Mouse (Mus musculus) hindbrain, embryonic 15.5 days (tissue): ENCODE data around the gene Glrp1. TPM values are rescaled to one million over a fixed set of nuclear protein-coding genes. Genes with fewer than 3 reads are reported as not detected.
A peak's percentile ranks its signal among the peaks of the same experiment; 100 is the strongest.

Source experiments
- ATAC-seq: fragments of 200-750 bp; cut with Nextera tagmentation; 2 replicates; pipeline ENCODE4 v1.8.0; 2017; ENCODE audit warnings: low read depth, moderate number of reproducible peaks, moderate TSS enrichment; ENCODE audit not compliant: low FRiP score
- H3K27ac ChIP-seq: fragments of 300-500 bp; sonication (generic); replicated peaks from 2 replicates; pipeline ENCODE4 v1.5.1; 2015; ENCODE audit warnings: mild to moderate bottlenecking, inconsistent platforms
- H3K27me3 ChIP-seq: fragments of 300-500 bp; sonication (generic); 2 replicates; pipeline ENCODE4 v1.6.1; 2015; ENCODE audit warnings: control low read depth, inconsistent platforms
- H3K36me3 ChIP-seq: fragments of 300-500 bp; sonication (generic); 2 replicates; pipeline ENCODE4 v1.6.1; 2015; ENCODE audit warnings: control low read depth, inconsistent platforms
- H3K4me1 ChIP-seq: fragments of 300-500 bp; sonication (generic); replicated peaks from 2 replicates; pipeline ENCODE4 v1.6.1; 2015; ENCODE audit warnings: control low read depth, inconsistent platforms
- H3K4me2 ChIP-seq: fragments of 300-500 bp; sonication (generic); 2 replicates; pipeline ENCODE4 v1.6.1; 2015; ENCODE audit warnings: moderate library complexity, mild to moderate bottlenecking, inconsistent platforms
- H3K4me3 ChIP-seq: fragments of 300-500 bp; sonication (generic); 2 replicates; pipeline ENCODE4 v1.5.1; 2015; ENCODE audit warnings: mild to moderate bottlenecking, inconsistent platforms
- H3K9ac ChIP-seq: fragments of 300-500 bp; sonication (generic); 2 replicates; pipeline ENCODE4 v1.6.1; 2015; ENCODE audit warnings: inconsistent platforms
- H3K9me3 ChIP-seq: fragments of 300-500 bp; sonication (generic); 2 replicates; pipeline ENCODE4 v1.6.1; 2016; ENCODE audit warnings: control low read depth, inconsistent platforms
- whole genome bisulfite sequencing: fragments of 180-500 bp; shearing (Covaris S2); methylation state at CpG from one replicate; pipeline ENCODE4 v1.1.7; 2015; 5-methylcytosine and 5-hydroxymethylcytosine counted together
- polyA plus RNA-seq: library from polyadenylated mRNA; unstranded; fragments of >200 nt; fragmentation: Nextera tagmentation; extraction: Ambion mirVana; gene quantifications from 2 replicates; pipeline ENCODE4 v1.2.1, GENCODE M21; 2015

The Glrp1 gene
- polyA plus RNA-seq, 1 experiment from 2014 or later = not detected

DNA sequence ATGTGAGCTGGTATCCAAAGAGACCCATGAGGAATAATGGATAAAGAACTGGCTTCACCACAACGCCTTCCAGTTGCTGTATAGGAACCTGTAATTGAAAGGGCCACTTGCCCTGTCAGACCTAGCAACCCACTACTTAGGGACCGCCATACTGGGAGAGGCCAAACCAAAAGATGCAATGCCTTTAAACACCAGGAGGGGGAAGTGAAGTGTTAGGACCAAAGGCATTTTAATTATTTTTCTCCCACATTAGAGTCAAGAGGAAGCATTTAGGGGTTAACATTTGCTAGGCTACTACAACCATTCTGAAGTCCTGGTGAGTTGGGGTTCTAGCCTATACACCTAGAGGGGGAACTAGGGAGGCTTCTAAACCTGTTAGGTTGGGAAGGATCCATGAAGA is 36.0 kb downstream of the Glrp1 start:
- no peak overlapping the region for H3K4me3 ChIP-seq
- H3K27me3 ChIP-seq = no peaks in the 10 kb centered on the region
- no peak overlapping the region for H3K9ac ChIP-seq
- H3K36me3 ChIP-seq = no peaks in the 10 kb centered on the region
- H3K4me1 ChIP-seq = 0 out of 2 replicates have a peak, but pooled peaks cover 15% of the 10 kb centered on the region
- 73% methylated on average over 2 of the region's 2 CpGs for WGBS
- no peaks in the 10 kb centered on the region for H3K9me3 ChIP-seq
- no peak overlapping the region for H3K27ac ChIP-seq
- ATAC-seq = no peak
- H3K4me2 ChIP-seq = no peak overlapping the region

DNA sequence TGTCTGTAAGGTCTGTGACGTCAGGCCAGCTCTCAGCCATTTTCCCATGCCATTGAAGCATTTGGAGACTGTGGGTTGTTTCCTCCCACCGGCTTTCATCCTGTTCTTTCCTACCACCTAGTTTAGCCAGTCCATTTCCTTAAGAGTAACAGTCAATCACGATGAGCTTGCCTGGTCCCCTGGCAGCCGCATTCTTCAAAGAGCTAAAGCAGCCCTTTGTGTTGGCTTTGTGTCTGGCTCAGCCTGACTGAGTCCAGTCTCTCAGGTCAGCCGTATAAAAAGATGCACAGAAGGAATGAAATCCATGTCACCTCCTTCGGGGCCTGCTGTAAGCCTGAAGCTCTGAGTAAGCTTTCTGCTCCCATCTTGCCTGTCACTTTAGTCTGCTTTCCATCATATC is 37.6 kb downstream of the Glrp1 start:
- no peak for ATAC-seq
- Histone ChIP-seq H3K27me3 (no peaks in the 10 kb centered on the region), H3K9ac (no peak overlapping the region), H3K4me2 (no peak overlapping the region), H3K9me3 (no peaks in the 10 kb centered on the region), H3K4me3 (no peak overlapping the region), H3K36me3 (no peaks in the 10 kb centered on the region), H3K27ac (no peak overlapping the region), H3K4me1 (0 out of 2 replicates have a peak, but pooled peaks cover 8% of the 10 kb centered on the region)
- WGBS = 18% methylated on average over 6 of the region's 6 CpGs

DNA sequence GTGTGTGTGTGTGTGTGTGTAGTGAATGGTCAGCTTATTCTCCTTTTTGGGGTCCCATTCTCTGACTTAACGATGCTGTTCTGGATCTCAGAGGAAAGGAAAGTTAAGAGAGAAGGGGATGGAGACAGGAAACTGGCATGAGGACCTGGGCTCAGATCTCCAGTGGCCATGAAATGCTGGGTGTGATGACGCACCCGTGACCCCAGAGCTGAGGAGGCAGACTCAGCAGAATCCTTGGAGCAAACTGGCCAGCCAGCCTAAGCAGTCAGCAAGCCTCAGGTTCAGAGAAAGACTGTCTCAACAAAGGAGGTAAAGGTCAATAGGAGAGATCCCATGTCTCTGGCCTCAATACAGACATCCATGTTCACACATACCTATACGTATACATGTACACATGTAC is 40.1 kb downstream of the Glrp1 start:
- Histone ChIP-seq H3K4me2 (no peak overlapping the region), H3K9ac (no peak overlapping the region)
- no peak for ATAC-seq

DNA sequence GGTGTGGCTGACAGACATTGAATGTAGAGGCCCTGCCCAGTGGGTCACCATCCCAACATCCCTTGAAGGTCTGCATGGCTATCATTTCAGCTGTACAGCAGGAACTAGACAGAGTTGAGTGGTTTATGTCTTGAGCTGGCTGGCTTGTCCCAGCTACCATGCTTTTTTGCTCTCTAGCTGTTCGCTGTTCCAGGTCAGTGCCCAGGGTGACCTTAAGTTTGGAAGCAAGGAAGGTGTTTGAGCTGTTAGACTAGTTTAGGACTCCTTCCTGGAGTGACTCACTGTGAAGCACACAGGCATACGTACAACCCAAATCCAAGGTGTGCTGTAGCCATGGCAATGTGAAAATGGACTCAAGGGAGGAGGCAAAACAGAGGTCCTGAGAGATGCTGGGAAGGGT is 41.5 kb downstream of the Glrp1 start:
- H3K9ac ChIP-seq = no peak overlapping the region
- H3K4me1 ChIP-seq = 0 out of 2 replicates have a peak, but pooled peaks cover 4% of the 10 kb centered on the region
- H3K4me2 ChIP-seq = no peak overlapping the region
- H3K27ac ChIP-seq = no peak overlapping the region
- H3K36me3 ChIP-seq = no peaks in the 10 kb centered on the region
- no peaks in the 10 kb centered on the region for H3K27me3 ChIP-seq
- no peak for ATAC-seq
- WGBS = 93% methylated on average over 2 of the region's 2 CpGs
- no peaks in the 10 kb centered on the region for H3K9me3 ChIP-seq
- no peak overlapping the region for H3K4me3 ChIP-seq

More for the DNA sequence above, 40.1 kb downstream of the Glrp1 start:
- Histone ChIP-seq H3K27ac (no peak overlapping the region), H3K27me3 (no peaks in the 10 kb centered on the region), H3K9me3 (no peaks in the 10 kb centered on the region), H3K36me3 (no peaks in the 10 kb centered on the region), H3K4me3 (no peak overlapping the region), H3K4me1 (0 out of 2 replicates have a peak, but pooled peaks cover 4% of the 10 kb centered on the region)
- WGBS = 96% methylated on average over 4 of the region's 4 CpGs

DNA sequence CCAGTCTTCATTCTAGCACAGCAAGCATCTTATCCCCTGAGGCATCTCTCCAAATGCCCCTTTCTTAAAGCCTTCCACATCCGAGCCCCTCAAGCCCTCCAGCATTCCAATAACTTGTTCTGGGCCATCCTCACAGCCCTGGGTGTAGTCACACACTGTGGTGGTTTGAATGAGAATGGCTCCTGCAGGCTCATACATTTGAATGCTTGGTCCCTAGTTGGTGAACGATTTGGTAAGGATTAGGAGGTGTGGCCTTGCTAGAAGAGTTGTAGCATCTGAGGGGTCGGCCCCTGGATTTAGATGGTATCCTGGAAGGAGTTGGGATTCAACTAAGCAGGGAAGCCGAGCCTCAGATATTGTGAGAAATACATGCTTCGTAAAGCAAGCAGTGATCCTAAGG is 42.0 kb downstream of the Glrp1 start:
- Histone ChIP-seq H3K4me3 (no peak overlapping the region), H3K27me3 (no peaks in the 10 kb centered on the region), H3K9ac (no peak overlapping the region), H3K4me2 (no peak overlapping the region), H3K36me3 (no peaks in the 10 kb centered on the region), H3K4me1 (0 out of 2 replicates have a peak, but pooled peaks cover 4% of the 10 kb centered on the region), H3K9me3 (no peaks in the 10 kb centered on the region), H3K27ac (no peak overlapping the region)
- WGBS = 85% methylated on average over 5 of the region's 5 CpGs
- no peak for ATAC-seq

DNA sequence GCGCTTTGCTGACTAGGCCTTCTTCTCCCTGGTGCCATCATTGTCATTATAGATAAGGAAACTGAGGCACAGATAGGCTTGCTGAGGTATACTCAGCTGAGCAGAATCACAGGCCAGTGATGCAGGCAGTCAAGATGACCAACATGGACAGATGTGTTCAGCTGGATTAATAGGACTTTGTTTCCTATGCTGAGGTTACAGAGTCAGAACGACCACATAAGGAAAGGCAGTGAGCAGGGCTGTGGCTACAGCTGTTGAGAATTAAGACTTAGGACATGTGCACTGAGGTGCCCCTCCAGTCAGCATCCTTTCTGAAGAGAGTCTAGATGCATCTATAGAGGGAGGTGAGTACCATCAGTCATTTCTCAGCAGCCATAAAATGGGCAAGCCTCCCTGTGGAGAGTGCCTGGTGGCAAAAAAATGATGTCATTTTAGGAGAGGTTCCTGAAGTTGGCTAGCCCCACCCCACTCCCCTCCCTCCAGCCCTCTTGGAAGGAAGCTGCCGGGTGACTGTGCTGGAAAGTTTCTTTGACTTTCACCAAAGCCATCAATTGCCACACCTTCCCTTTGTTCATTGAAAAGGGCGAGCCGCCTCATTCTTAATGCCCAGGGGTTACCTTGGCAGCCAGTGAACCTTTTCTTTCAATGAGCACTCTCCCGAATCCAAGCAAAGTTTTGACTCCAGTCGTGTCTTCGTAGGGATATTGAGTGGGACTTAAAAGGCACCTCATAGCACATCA is 43.4 kb downstream of the Glrp1 start:
- no peak for ATAC-seq
- Histone ChIP-seq H3K9me3 (no peaks in the 10 kb centered on the region), H3K9ac (no peak overlapping the region), H3K4me3 (no peak overlapping the region), H3K4me2 (no peak overlapping the region), H3K27ac (no peak overlapping the region), H3K27me3 (no peaks in the 10 kb centered on the region), H3K36me3 (no peaks in the 10 kb centered on the region), H3K4me1 (no peaks in the 10 kb centered on the region)
- WGBS = 71% methylated on average over 8 of the region's 8 CpGs

DNA sequence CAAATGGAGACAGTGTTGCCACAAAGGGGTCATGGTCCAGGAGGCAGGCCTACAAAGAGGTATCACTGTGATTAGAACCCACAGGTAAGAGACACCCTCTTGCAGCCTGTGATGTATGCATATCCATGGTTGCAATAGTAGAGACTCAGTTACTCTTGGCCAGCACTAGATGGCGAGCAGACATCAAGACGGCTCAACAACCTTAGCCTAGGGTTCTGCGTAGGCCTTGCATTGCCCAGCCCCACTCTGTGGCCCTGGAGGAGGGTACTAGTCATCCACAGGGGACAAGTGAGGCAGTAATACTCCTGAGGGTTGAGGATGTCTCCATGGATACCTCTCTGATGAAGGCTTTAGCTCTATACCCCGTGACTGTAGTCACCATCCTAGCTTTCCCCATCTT is 44.1 kb downstream of the Glrp1 start:
- whole genome bisulfite sequencing = 80% methylated on average over 4 of the region's 4 CpGs
- peak; percentile 46 for ATAC-seq
- no peaks in the 10 kb centered on the region for H3K36me3 ChIP-seq

DNA sequence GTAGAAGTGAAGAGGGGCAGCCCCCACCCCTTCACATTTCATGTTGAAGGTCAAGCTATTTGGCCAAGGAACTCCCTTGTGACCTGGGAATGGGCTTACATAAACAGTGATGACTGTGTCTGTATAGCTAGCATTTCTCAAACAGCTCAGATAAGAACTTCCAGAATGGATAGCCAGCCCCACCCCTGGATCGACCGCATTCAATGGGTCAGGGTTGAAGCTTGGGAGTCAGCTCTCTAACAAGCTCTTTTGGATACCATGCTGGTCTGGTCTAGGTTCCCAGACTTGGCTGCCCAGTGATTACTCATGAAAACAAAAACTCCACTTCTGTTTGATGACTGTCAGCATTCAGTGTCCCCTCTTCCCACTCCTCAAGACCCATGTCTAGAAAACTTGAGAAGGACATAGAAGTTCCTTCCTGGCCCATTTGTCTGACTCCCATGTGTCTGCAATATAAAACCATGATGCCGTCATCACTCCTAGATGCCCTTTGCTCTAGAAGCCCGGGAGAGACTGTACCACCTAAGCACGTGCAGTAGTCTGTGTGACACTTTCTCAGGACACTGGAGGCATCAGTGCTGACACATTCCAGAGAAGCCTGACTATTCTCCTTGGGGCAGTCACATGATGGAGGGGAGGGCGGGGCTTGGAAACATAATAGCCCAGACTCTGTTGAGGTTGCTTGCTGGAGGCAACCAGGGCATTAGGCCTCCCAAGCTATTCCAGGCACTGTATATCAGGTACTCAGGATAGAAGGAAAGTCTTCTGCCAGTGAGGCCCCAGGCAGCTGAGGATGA is 45.6 kb downstream of the Glrp1 start:
- H3K27me3 ChIP-seq = no peaks in the 10 kb centered on the region
- H3K9me3 ChIP-seq = no peaks in the 10 kb centered on the region
- ATAC-seq = no peak
- H3K4me3 ChIP-seq = no peak overlapping the region
- 78% methylated on average over 6 of the region's 6 CpGs for WGBS
- no peaks in the 10 kb centered on the region for H3K36me3 ChIP-seq
- H3K4me1 ChIP-seq = no peaks in the 10 kb centered on the region
- H3K27ac ChIP-seq = no peak overlapping the region
- H3K9ac ChIP-seq = no peak overlapping the region
- no peak overlapping the region for H3K4me2 ChIP-seq

More for the DNA sequence above, 44.1 kb downstream of the Glrp1 start:
- Histone ChIP-seq H3K9ac (no peak overlapping the region), H3K4me1 (no peaks in the 10 kb centered on the region), H3K9me3 (no peaks in the 10 kb centered on the region), H3K4me2 (no peak overlapping the region), H3K27ac (no peak overlapping the region), H3K4me3 (no peak overlapping the region), H3K27me3 (no peaks in the 10 kb centered on the region)

DNA sequence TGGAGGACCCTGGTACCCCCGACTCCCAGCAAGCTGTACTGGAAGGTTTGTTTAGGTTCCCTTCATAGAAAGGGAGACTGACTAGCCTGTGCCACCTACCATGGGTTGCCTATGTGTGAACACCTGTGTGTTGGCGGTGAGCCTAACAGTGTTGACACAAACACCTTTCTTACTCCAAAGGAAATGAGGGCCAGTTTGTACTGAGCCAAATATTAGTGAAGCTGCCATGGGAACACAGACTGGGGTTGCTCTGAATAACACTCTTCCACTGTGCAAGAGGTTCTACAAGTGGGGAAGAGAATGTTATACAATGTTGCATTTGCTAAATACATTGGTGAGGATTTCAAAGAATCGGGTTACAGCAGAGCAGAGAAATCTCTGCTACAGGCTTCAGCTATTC is 46.6 kb downstream of the Glrp1 start:
- H3K9ac ChIP-seq = no peak overlapping the region
- H3K4me2 ChIP-seq = no peak overlapping the region
- H3K36me3 ChIP-seq = no peaks in the 10 kb centered on the region
- WGBS = 87% methylated on average over 3 of the region's 3 CpGs
- ATAC-seq = no peak
- no peaks in the 10 kb centered on the region for H3K4me1 ChIP-seq
- H3K4me3 ChIP-seq = no peak overlapping the region
- H3K9me3 ChIP-seq = no peaks in the 10 kb centered on the region
- no peaks in the 10 kb centered on the region for H3K27me3 ChIP-seq
- no peak overlapping the region for H3K27ac ChIP-seq

DNA sequence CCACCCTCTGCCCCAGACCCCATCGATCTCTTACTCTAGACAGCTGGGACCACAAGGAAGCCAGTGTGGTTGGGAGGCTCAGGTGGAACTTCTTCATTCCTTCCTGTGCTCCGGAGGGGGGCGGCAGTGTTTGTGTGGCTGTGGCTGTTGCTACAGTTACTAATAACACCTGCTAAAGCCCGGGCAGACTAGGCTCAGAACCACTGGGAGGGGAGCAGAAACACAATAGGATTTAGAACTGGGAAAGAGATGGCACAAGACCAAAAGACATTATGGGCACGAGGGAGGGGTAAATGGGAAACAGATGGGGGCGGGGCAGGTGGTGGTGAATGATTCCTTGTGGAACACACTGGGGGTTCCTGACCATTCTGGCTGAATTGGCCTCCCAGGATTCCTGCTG is 47.4 kb downstream of the Glrp1 start:
- ATAC-seq = no peak
- 32% methylated on average over 6 of the region's 6 CpGs for WGBS
- Histone ChIP-seq H3K27ac (no peak overlapping the region), H3K9ac (no peak overlapping the region), H3K27me3 (no peaks in the 10 kb centered on the region), H3K36me3 (no peaks in the 10 kb centered on the region), H3K4me3 (no peak overlapping the region), H3K9me3 (no peaks in the 10 kb centered on the region), H3K4me2 (no peak overlapping the region), H3K4me1 (no peaks in the 10 kb centered on the region)

DNA sequence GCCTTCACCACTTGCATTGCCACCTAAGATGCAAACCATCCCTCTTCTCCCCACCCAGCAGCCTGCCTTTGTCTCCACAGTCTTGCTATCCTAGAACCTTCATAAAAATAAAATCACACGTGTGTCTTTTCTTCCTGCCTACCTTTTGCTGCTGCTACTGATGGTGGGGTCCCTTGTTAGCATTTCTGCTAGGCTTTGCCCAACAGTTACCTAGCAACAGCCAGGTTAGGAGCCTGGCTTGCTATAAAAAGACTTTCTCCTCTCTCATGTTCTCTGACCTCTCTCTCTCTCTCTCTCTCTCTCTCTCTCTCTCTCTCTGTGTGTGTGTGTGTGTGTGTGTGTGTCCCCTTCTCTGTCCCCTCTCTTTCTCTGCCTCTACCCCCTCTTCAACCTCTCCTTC is 48.8 kb downstream of the Glrp1 start:
- no peaks in the 10 kb centered on the region for H3K9me3 ChIP-seq
- no peak overlapping the region for H3K27ac ChIP-seq
- no peak overlapping the region for H3K9ac ChIP-seq
- H3K4me1 ChIP-seq = no peaks in the 10 kb centered on the region
- H3K4me2 ChIP-seq = no peak overlapping the region
- no peak for ATAC-seq
- no peaks in the 10 kb centered on the region for H3K36me3 ChIP-seq
- H3K4me3 ChIP-seq = no peak overlapping the region
- no peaks in the 10 kb centered on the region for H3K27me3 ChIP-seq
- WGBS = 17% methylated on average over 1 of the region's 1 CpGs

DNA sequence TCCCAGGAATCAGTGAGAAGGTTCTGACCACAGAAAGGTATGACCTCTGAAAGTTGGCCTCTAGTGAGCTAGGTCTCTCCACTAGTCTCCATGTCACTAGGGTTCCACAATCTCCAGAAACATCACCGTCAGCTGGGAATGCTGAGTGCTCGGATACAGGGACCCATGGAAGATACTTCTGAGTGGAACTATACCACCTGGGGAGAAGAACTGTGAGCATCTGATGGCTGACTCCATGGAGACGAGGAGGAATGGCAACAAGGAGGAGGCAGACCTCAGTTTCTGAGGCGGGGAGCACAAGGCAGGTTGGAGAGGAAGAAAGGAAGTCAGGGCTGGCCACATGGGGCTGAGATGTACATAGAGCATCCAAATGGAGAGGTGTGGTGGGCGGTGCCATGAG is 50.2 kb downstream of the Glrp1 start:
- Histone ChIP-seq H3K36me3 (no peaks in the 10 kb centered on the region), H3K9ac (no peak overlapping the region), H3K4me1 (no peaks in the 10 kb centered on the region), H3K27me3 (no peaks in the 10 kb centered on the region), H3K27ac (no peak overlapping the region), H3K4me2 (no peak overlapping the region), H3K4me3 (no peak overlapping the region), H3K9me3 (no peaks in the 10 kb centered on the region)
- ATAC-seq = no peak
- 71% methylated on average over 5 of the region's 5 CpGs for WGBS
